In genomic region chr6:128900044-128900443, GRCm38 (mm10) we compare ENCODE assay signal across 19 mouse cellular contexts. TPM values are rescaled to one million over a fixed set of nuclear protein-coding genes. Genes with fewer than 3 reads are reported as not detected.
"Had no signal": no experiment of that assay in that cellular context is flagged by ENCODE, and none has a peak within 500 bp of the region (broad histone marks: within the 10 kb centered on the region; RNA-seq: fewer than 3 reads in every experiment).

No protein-coding gene starts in this region.

- DNase-seq: kidney, postnatal 25 days; liver; thymus, adult 2 months; thymus, postnatal 25 days had no signal

- H3K4me3 ChIP-seq: intestine, embryonic 15.5 days; kidney, embryonic 15.5 days; limb, embryonic 12.5 days; lung, embryonic 15.5 days; midbrain, embryonic 12.5 days; neural tube, embryonic 15.5 days had no signal

- ATAC-seq: intestine, embryonic 15.5 days had no signal

- H3K36me3 ChIP-seq: intestine, embryonic 15.5 days; kidney, embryonic 15.5 days; limb, embryonic 12.5 days; lung, embryonic 15.5 days; midbrain, embryonic 12.5 days; neural tube, embryonic 15.5 days had no signal

- H3K27me3 ChIP-seq: intestine, embryonic 15.5 days; kidney, embryonic 15.5 days; limb, embryonic 12.5 days; lung, embryonic 15.5 days; midbrain, embryonic 12.5 days; neural tube, embryonic 15.5 days had no signal

- H3K9ac ChIP-seq: intestine, embryonic 15.5 days; kidney, embryonic 15.5 days; limb, embryonic 12.5 days; liver, embryonic 14.5 days; lung, embryonic 15.5 days; midbrain, embryonic 12.5 days; neural tube, embryonic 15.5 days had no signal

- H3K27ac ChIP-seq: intestine, embryonic 15.5 days; kidney, embryonic 15.5 days; limb, embryonic 12.5 days; liver, embryonic 14.5 days; lung, embryonic 15.5 days; macrophage; midbrain, embryonic 12.5 days; neural tube, embryonic 15.5 days had no signal

- H3K9me3 ChIP-seq: intestine, embryonic 15.5 days; kidney, embryonic 15.5 days; limb, embryonic 12.5 days; lung, embryonic 15.5 days; midbrain, embryonic 12.5 days; neural tube, embryonic 15.5 days had no signal

- H3K4me1 ChIP-seq: intestine, embryonic 15.5 days; kidney, embryonic 15.5 days; limb, embryonic 12.5 days; lung, embryonic 15.5 days; midbrain, embryonic 12.5 days; neural tube, embryonic 15.5 days had no signal

- H3K4me2 ChIP-seq: intestine, embryonic 15.5 days; kidney, embryonic 15.5 days; limb, embryonic 12.5 days; lung, embryonic 15.5 days; midbrain, embryonic 12.5 days; neural tube, embryonic 15.5 days had no signal

RNA-seq across cellular contexts. Expression of gene Clec2i, which starts 12.7 kb away (rescaled TPM):
- total RNA-seq: layer of hippocampus, postnatal 25 days; left cerebral cortex, postnatal 25 days; midbrain, postnatal 0 days had no signal
- polyA plus RNA-seq: limb, embryonic 12.5 days; midbrain, embryonic 12.5 days; midbrain, postnatal 0 days; neural tube, embryonic 11.5 days; neural tube, embryonic 15.5 days; stomach, embryonic 14.5 days; testis, adult 2 months had no signal

RNA-seq across cellular contexts. Expression of gene Clec2g, which starts 34.1 kb away (rescaled TPM):
- total RNA-seq: left cerebral cortex, postnatal 25 days; megakaryocyte-erythroid progenitor cell, adult 5-6 weeks; midbrain, postnatal 0 days had no signal
- polyA plus RNA-seq: intestine, embryonic 15.5 days; kidney, embryonic 15.5 days; limb, embryonic 12.5 days; liver, embryonic 14.5 days; lung, embryonic 15.5 days; macrophage; midbrain, embryonic 12.5 days; midbrain, postnatal 0 days; neural tube, embryonic 11.5 days; neural tube, embryonic 15.5 days; stomach, embryonic 14.5 days; testis, adult 2 months had no signal
